In genomic region chrX:157612894-157613293, GRCm38 (mm10) we compare ENCODE assay signal across 10 mouse cellular contexts. TPM values are rescaled to one million over a fixed set of nuclear protein-coding genes. Genes with fewer than 3 reads are reported as not detected.
A peak's percentile ranks its signal among the peaks of the same experiment; 100 is the strongest.
DNase-seq lines count a peak whose midpoint lies in the region; ATAC-seq and TF ChIP-seq lines count a peak whose summit lies in the region.
"Had no signal": no experiment of that assay in that cellular context is flagged by ENCODE, and none has a peak within 500 bp of the region (broad histone marks: within the 10 kb centered on the region; RNA-seq: fewer than 3 reads in every experiment).

No protein-coding gene starts in this region.

- no peak overlapping the region for H3K27ac ChIP-seq in gastrocnemius, adult 2 months
- H3K27ac ChIP-seq in testis, adult 2 months (ENCODE audit: control insufficient read depth, insufficient read depth, low read depth, low read length): no peak overlapping the region
- no peak overlapping the region for H3K27ac ChIP-seq in hindbrain, postnatal 0 days
- H3K27ac ChIP-seq in midbrain, embryonic 13.5 days: no peak overlapping the region

- peak overlapping the region; percentile 29 for H3K4me3 ChIP-seq in gastrocnemius, adult 2 months
- peak overlapping the region; percentile 20; the same call in 1 of the 2 replicates for H3K4me3 ChIP-seq in testis, adult 2 months (ENCODE audit: control insufficient read depth, low read depth, low read length)
- H3K4me3 ChIP-seq in hindbrain, postnatal 0 days (ENCODE audit: low read length): no peak overlapping the region
- H3K4me3 ChIP-seq in midbrain, embryonic 13.5 days (replicated peaks): peak overlapping the region; percentile 12; the same call in 1 of the 2 replicates
- H3K4me3 ChIP-seq: erythroblast, embryonic 14.5 days; megakaryocyte, embryonic 14.5 days had no signal

- no peaks in the 10 kb centered on the region for H3K27me3 ChIP-seq in testis, adult 2 months (ENCODE audit: control insufficient read depth, insufficient read depth, low read length)
- H3K27me3 ChIP-seq in hindbrain, postnatal 0 days (ENCODE audit: insufficient read depth, low read length): no peaks in the 10 kb centered on the region
- H3K27me3 ChIP-seq in midbrain, embryonic 13.5 days: no peaks in the 10 kb centered on the region

- 30% methylated on average over 32 of the region's 32 CpGs for WGBS in hindbrain, postnatal 0 days
- 38% methylated on average over 31 of the region's 32 CpGs for WGBS in midbrain, embryonic 13.5 days

- peak; percentile 24 for DNase-seq in gastrocnemius, adult 2 months
- no peak for DNase-seq in gastrocnemius, postnatal 10 days
- DNase-seq in testis, postnatal 10 days (ENCODE audit: low spot score): no peak
- no peak for DNase-seq in hindbrain, postnatal 0 days (ENCODE audit: low spot score)
- DNase-seq in frontal cortex, postnatal 14 days (ENCODE audit: low spot score in 2 of 2): no peak

- no peaks in the 10 kb centered on the region for H3K9me3 ChIP-seq in hindbrain, postnatal 0 days (ENCODE audit: low read length)
- H3K9me3 ChIP-seq in midbrain, embryonic 13.5 days: no peaks in the 10 kb centered on the region
- H3K9me3 ChIP-seq: megakaryocyte, embryonic 14.5 days had no signal

- no peak for ATAC-seq in hindbrain, postnatal 0 days
- no peak for ATAC-seq in midbrain, embryonic 13.5 days
- ATAC-seq in erythroid progenitor cell, adult 5-6 weeks (replicated peaks; ENCODE audit: low FRiP score, poor library complexity, severe bottlenecking): no peak

- TF ChIP-seq CTCF in gastrocnemius, adult 2 months (IDR thresholded peaks at IDR 0.05): no peak
- no peak for TF ChIP-seq CTCF in testis, adult 2 months (IDR thresholded peaks at IDR 0.05; ENCODE audit: control insufficient read depth, insufficient read depth, insufficient replicate concordance, low read depth, low read length)
- TF ChIP-seq CTCF in hindbrain, postnatal 0 days (IDR thresholded peaks at IDR 0.05; ENCODE audit: low read depth): no peak

- peak overlapping the region; percentile 45 for H3K4me2 ChIP-seq in hindbrain, postnatal 0 days (ENCODE audit: low read depth, low read length)
- H3K4me2 ChIP-seq in midbrain, embryonic 13.5 days (replicated peaks): peak overlapping the region; percentile 36

- no peak for TF ChIP-seq POLR2A in testis, adult 2 months (IDR thresholded peaks at IDR 0.05; ENCODE audit: control insufficient read depth, low read depth, low read length)

- H3K4me1 ChIP-seq in testis, adult 2 months (ENCODE audit: control insufficient read depth, insufficient read depth, low read length): peaks cover 2% of the 10 kb centered on the region; the same call in 1 of the 2 replicates
- no peaks in the 10 kb centered on the region for H3K4me1 ChIP-seq in hindbrain, postnatal 0 days (ENCODE audit: insufficient read depth, low read length)
- 0 out of 2 replicates have a peak, but pooled peaks cover 3% of the 10 kb centered on the region for H3K4me1 ChIP-seq in midbrain, embryonic 13.5 days (replicated peaks)
- H3K4me1 ChIP-seq: megakaryocyte, embryonic 14.5 days had no signal

- H3K36me3 ChIP-seq in testis, adult 2 months (ENCODE audit: control insufficient read depth, insufficient read depth, low read length): no peaks in the 10 kb centered on the region
- no peaks in the 10 kb centered on the region for H3K36me3 ChIP-seq in hindbrain, postnatal 0 days (ENCODE audit: insufficient read depth, low read length)
- H3K36me3 ChIP-seq in midbrain, embryonic 13.5 days: no peaks in the 10 kb centered on the region

- intact Hi-C loops in gastrocnemius, adult 2 months (cut with DNase I): no loop called here

- no peak overlapping the region for H3K9ac ChIP-seq in hindbrain, postnatal 0 days (replicated peaks; ENCODE audit: low read length)
- H3K9ac ChIP-seq in midbrain, embryonic 13.5 days (replicated peaks): no peak overlapping the region

RNA-seq across cellular contexts. Expression of gene Mbtps2, which starts 14.4 kb away (rescaled TPM):
- 10 to 100 TPM; 14.0 to 15.5 TPM for total RNA-seq in gastrocnemius, adult 2 months (2021)
- 10 to 100 TPM; 17.1 to 17.6 TPM for total RNA-seq in gastrocnemius, postnatal 10 days (2021)
- polyA plus RNA-seq in testis, adult 2 months (2012; rRNA removed): 4.2 and 5.4 TPM in 2 replicates
- total RNA-seq in hindbrain, postnatal 0 days (2014; rRNA removed): 10.3 and 14.5 TPM in 2 replicates
- polyA plus RNA-seq in hindbrain, postnatal 0 days (2015; fragmentation: Nextera tagmentation; extraction: Ambion mirVana): 21.6 and 22.6 TPM in 2 replicates
- 25.1 and 25.3 TPM in 2 replicates for polyA plus RNA-seq in midbrain, embryonic 13.5 days (2015; fragmentation: Nextera tagmentation; extraction: Ambion mirVana)
- total RNA-seq in erythroid progenitor cell, adult 5-6 weeks (2015; ENCODE audit: low replicate concordance): 0.42 and 2.2 TPM in 2 replicates
- total RNA-seq in erythroid progenitor cell, adult 5-6 weeks (2017; ENCODE audit: low replicate concordance): 0.23 and 1.3 TPM in 2 replicates
- polyA plus RNA-seq: erythroblast, embryonic 14.5 days had no signal

RNA-seq across cellular contexts. Expression of gene Yy2, which starts 44.1 kb away (rescaled TPM):
- 1 to 10 TPM in 1 of 2 experiments, under 1 TPM in 1; 0.92 to 1.1 TPM for total RNA-seq in gastrocnemius, adult 2 months (2021)
- under 1 TPM in 1 of 2 experiments, not detected in 1; 0.45 TPM for total RNA-seq in gastrocnemius, postnatal 10 days (2021)
- 0.24 TPM in 1 of 2 replicates, not detected in the other for polyA plus RNA-seq in testis, adult 2 months (2012; rRNA removed)
- total RNA-seq in hindbrain, postnatal 0 days (2014; rRNA removed): 1.4 and 3.3 TPM in 2 replicates
- 1.0 and 2.8 TPM in 2 replicates for polyA plus RNA-seq in hindbrain, postnatal 0 days (2015; fragmentation: Nextera tagmentation; extraction: Ambion mirVana)
- 2.3 and 3.9 TPM in 2 replicates for polyA plus RNA-seq in midbrain, embryonic 13.5 days (2015; fragmentation: Nextera tagmentation; extraction: Ambion mirVana)
- total RNA-seq in erythroid progenitor cell, adult 5-6 weeks (2015; ENCODE audit: low replicate concordance): 2.1 and 2.2 TPM in 2 replicates
- 0.64 TPM in 1 of 2 replicates, not detected in the other for total RNA-seq in erythroid progenitor cell, adult 5-6 weeks (2017; ENCODE audit: low replicate concordance)
